Comparison of ENCODE assay signal across 8 mouse cellular contexts in the genomic region with DNA sequence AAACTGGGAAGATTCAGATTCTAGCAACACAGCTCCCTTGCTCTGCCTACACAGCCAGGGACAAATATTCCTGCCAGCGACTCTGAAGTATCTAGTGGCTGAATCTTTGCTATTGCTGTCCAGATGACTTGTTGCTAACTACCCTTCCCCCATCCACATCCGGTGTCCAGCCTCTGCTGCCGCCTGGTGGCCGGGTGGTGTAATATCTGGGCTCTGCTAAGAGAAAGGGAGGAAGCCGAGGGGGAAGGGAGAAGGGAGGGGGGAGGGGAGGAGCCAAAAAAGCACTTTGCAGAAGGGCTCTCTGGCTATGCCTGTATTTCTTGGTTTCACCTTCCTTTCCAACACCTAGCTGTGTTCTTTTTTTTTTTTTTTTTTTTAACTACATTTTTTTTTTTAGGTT. TPM values are rescaled to one million over a fixed set of nuclear protein-coding genes. Genes with fewer than 3 reads are reported as not detected.
A peak's percentile ranks its signal among the peaks of the same experiment; 100 is the strongest.
DNase-seq lines count a peak whose midpoint lies in the region; ATAC-seq lines count a peak whose summit lies in the region.

No protein-coding gene starts in this region.

- peak; percentile 94 to 97 for DNase-seq in adrenal gland, adult 18-20 months (ENCODE audit: low spot score in 2 of 2)
- DNase-seq in embryo, embryonic 10 days (ENCODE audit: low spot score): peak; percentile 93
- DNase-seq in gastrocnemius, postnatal 14 days: peak; percentile 95
- peak; percentile 89 to 94 for DNase-seq in left cerebral cortex, postnatal 25 days (ENCODE audit: low spot score in 2 of 2)
- peak; percentile 94 for DNase-seq in mesoderm, embryonic 11.5 days (ENCODE audit: low read depth, low spot score)
- peak; percentile 90 for DNase-seq in right cerebral cortex, postnatal 25 days
- DNase-seq in urinary bladder, postnatal 36 days (ENCODE audit: low spot score in 2 of 2): peak; percentile 89 to 95

- peak; percentile 92 for ATAC-seq in inflammation-experienced regulatory T-cells, adult 6 months

- intact Hi-C loops in gastrocnemius, postnatal 14 days (cut with DNase I; ENCODE audit: low total_unique reads): no loop called here
- intact Hi-C loops in left cerebral cortex, postnatal 25 days (cut with DNase I): no loop called here

RNA-seq across cellular contexts. Expression of a gene that starts 2.5 kb away (rescaled TPM):
- 1 to 10 TPM in 1 of 2 experiments, under 1 TPM in 1; 0.66 to 1.9 TPM for total RNA-seq in adrenal gland, adult 18-20 months (2021)
- 1,000 to 10,000 TPM; 6,638 to 7,021 TPM for total RNA-seq in gastrocnemius, postnatal 14 days (2021)
- polyA plus RNA-seq in inflammation-experienced regulatory T-cells, adult 6 months (2017; shearing (Covaris generic)): not detected
- total RNA-seq in left cerebral cortex, postnatal 25 days (2021): under 1 TPM in 1 of 2 experiments, not detected in 1; 0.34 TPM

RNA-seq across cellular contexts. Expression of a gene that starts 10.5 kb away (rescaled TPM):
- 10 to 100 TPM; 55.2 to 72.6 TPM for total RNA-seq in adrenal gland, adult 18-20 months (2021)
- 10 to 100 TPM; 39.2 to 60.3 TPM for total RNA-seq in gastrocnemius, postnatal 14 days (2021)
- 10 to 100 TPM; 46.0 to 50.6 (median 47.6) TPM for polyA plus RNA-seq in inflammation-experienced regulatory T-cells, adult 6 months (2017; shearing (Covaris generic))
- 100 to 1,000 TPM; 411 to 429 TPM for total RNA-seq in left cerebral cortex, postnatal 25 days (2021)

RNA-seq across cellular contexts. Expression of a gene that starts 41.1 kb away (rescaled TPM):
- 1 to 10 TPM in 1 of 2 experiments, under 1 TPM in 1; 0.42 to 3.7 TPM for total RNA-seq in adrenal gland, adult 18-20 months (2021)
- under 1 TPM; 0.66 to 0.96 TPM for total RNA-seq in gastrocnemius, postnatal 14 days (2021)
- polyA plus RNA-seq in inflammation-experienced regulatory T-cells, adult 6 months (2017; shearing (Covaris generic)): not detected
- not detected for total RNA-seq in left cerebral cortex, postnatal 25 days (2021)

RNA-seq across cellular contexts. Expression of a gene that starts 44.3 kb away (rescaled TPM):
- 10 to 100 TPM; 20.8 to 27.8 TPM for total RNA-seq in adrenal gland, adult 18-20 months (2021)
- total RNA-seq in gastrocnemius, postnatal 14 days (2021): 10 to 100 TPM; 11.1 to 12.5 TPM
- 1 to 10 TPM; 3.8 to 5.4 (median 5.2) TPM for polyA plus RNA-seq in inflammation-experienced regulatory T-cells, adult 6 months (2017; shearing (Covaris generic))
- total RNA-seq in left cerebral cortex, postnatal 25 days (2021): 100 to 1,000 TPM; 232 to 242 TPM

Comparison
In these comparisons a context has a peak if more than half of its experiments do, and no peak if none do; other contexts are left out.
1. Peak in every context shown above with its lines: DNase-seq and ATAC-seq.
2. RNA of a gene that starts 2.5 kb away (total RNA-seq): 6,638 to 7,021 TPM in gastrocnemius, postnatal 14 days; 0.66 to 1.9 TPM in adrenal gland, adult 18-20 months and 0.34 TPM in left cerebral cortex, postnatal 25 days; every median in the first group is over 1,000 times any median in the second.
3. RNA of a gene that starts 10.5 kb away (total RNA-seq): 411 to 429 TPM in left cerebral cortex, postnatal 25 days; 55.2 to 72.6 TPM in adrenal gland, adult 18-20 months and 39.2 to 60.3 TPM in gastrocnemius, postnatal 14 days; every median in the first group is over 4 times any median in the second.